Mouse (Mus musculus): ENCODE data around the gene Hamp. TPM values are rescaled to one million over a fixed set of nuclear protein-coding genes. Genes with fewer than 3 reads are reported as not detected.
A peak's percentile ranks its signal among the peaks of the same experiment; 100 is the strongest.

Gene Hamp
- total and polyA plus RNA-seq, 2 experiments from 2014 or later = not detected

GRCm38 (mm10) chr7:30908992-30909431 is 34.8 kb downstream of the Hamp start:
- Histone ChIP-seq H3K27ac (no peak overlapping the region), H3K27me3 (ENCODE audit: insufficient read depth, low read length) (no peaks in the 10 kb centered on the region), H3K36me3 (ENCODE audit: insufficient read depth, low read length) (no peaks in the 10 kb centered on the region), H3K4me2 (ENCODE audit: low read depth, low read length) (peak overlapping the region; percentile 58), H3K9me3 (ENCODE audit: low read length) (no peaks in the 10 kb centered on the region), H3K4me3 (ENCODE audit: low read length) (peak overlapping the region; percentile 21), H3K9ac (replicated peaks; ENCODE audit: low read length) (no peak overlapping the region), H3K4me1 (ENCODE audit: insufficient read depth, low read length) (peaks cover 3% of the 10 kb centered on the region; the same call in 1 of the 2 replicates)
- DNase-seq (ENCODE audit: low spot score) (no peak), ATAC-seq (peak; percentile 48)
- WGBS = 31% methylated on average over 17 of the region's 17 CpGs
- no peak for TF ChIP-seq CTCF (IDR thresholded peaks at IDR 0.05; ENCODE audit: low read depth)

GRCm38 (mm10) chr7:30908277-30908991 is 35.4 kb downstream of the Hamp start:
- peak overlapping the region; percentile 21 for H3K4me3 ChIP-seq (ENCODE audit: low read length)
- H3K27me3 ChIP-seq (ENCODE audit: insufficient read depth, low read length) = no peaks in the 10 kb centered on the region
- no peaks in the 10 kb centered on the region for H3K9me3 ChIP-seq (ENCODE audit: low read length)
- H3K4me2 ChIP-seq (ENCODE audit: low read depth, low read length) = peak overlapping the region; percentile 58
- H3K4me1 ChIP-seq (ENCODE audit: insufficient read depth, low read length) = peaks cover 3% of the 10 kb centered on the region; the same call in 1 of the 2 replicates
- H3K36me3 ChIP-seq (ENCODE audit: insufficient read depth, low read length) = no peaks in the 10 kb centered on the region
- H3K9ac ChIP-seq (replicated peaks; ENCODE audit: low read length) = no peak overlapping the region
- H3K27ac ChIP-seq = no peak overlapping the region
- WGBS = 2% methylated on average over 23 of the region's 26 CpGs
- DNase-seq (ENCODE audit: low spot score) (peak; percentile 8), ATAC-seq (peak; percentile 57)
- 0 out of 2 replicates have a peak, but pooled peaks have one; percentile 25 for TF ChIP-seq CTCF (IDR thresholded peaks at IDR 0.05; ENCODE audit: low read depth)

GRCm38 (mm10) chr7:30904042-30904441 is 39.8 kb downstream of the Hamp start:
- ATAC-seq (no peak), DNase-seq (ENCODE audit: low spot score) (peak; percentile 34)
- Histone ChIP-seq H3K4me2 (ENCODE audit: low read depth, low read length) (no peak overlapping the region), H3K9ac (replicated peaks; ENCODE audit: low read length) (no peak overlapping the region), H3K4me1 (ENCODE audit: insufficient read depth, low read length) (peaks cover 3% of the 10 kb centered on the region; the same call in 1 of the 2 replicates), H3K4me3 (ENCODE audit: low read length) (no peak overlapping the region), H3K36me3 (ENCODE audit: insufficient read depth, low read length) (no peaks in the 10 kb centered on the region), H3K27ac (no peak overlapping the region), H3K9me3 (ENCODE audit: low read length) (no peaks in the 10 kb centered on the region), H3K27me3 (ENCODE audit: insufficient read depth, low read length) (no peaks in the 10 kb centered on the region)
- 54% methylated on average over 4 of the region's 4 CpGs for WGBS
- TF ChIP-seq CTCF (IDR thresholded peaks at IDR 0.05; ENCODE audit: low read depth) = peak; percentile 68

GRCm38 (mm10) chr7:30895217-30895616 is 48.6 kb downstream of the Hamp start:
- WGBS = 91% methylated on average over 3 of the region's 3 CpGs
- no peak for TF ChIP-seq CTCF (IDR thresholded peaks at IDR 0.05; ENCODE audit: low read depth)
- no peaks in the 10 kb centered on the region for H3K4me1 ChIP-seq (ENCODE audit: insufficient read depth, low read length)
- no peak overlapping the region for H3K9ac ChIP-seq (replicated peaks; ENCODE audit: low read length)
- ATAC-seq (no peak), DNase-seq (ENCODE audit: low spot score) (no peak)
- no peaks in the 10 kb centered on the region for H3K27me3 ChIP-seq (ENCODE audit: insufficient read depth, low read length)
- no peak overlapping the region for H3K4me2 ChIP-seq (ENCODE audit: low read depth, low read length)
- H3K4me3 ChIP-seq (ENCODE audit: low read length) = no peak overlapping the region
- no peaks in the 10 kb centered on the region for H3K9me3 ChIP-seq (ENCODE audit: low read length)
- no peak overlapping the region for H3K27ac ChIP-seq
- no peaks in the 10 kb centered on the region for H3K36me3 ChIP-seq (ENCODE audit: insufficient read depth, low read length)

GRCm38 (mm10) chr7:30892515-30892914 is 51.3 kb downstream of the Hamp start:
- DNase-seq (ENCODE audit: low spot score) (no peak), ATAC-seq (no peak)
- H3K4me2 ChIP-seq (ENCODE audit: low read depth, low read length) = no peak overlapping the region
- H3K27ac ChIP-seq = no peak overlapping the region
- no peak for TF ChIP-seq CTCF (IDR thresholded peaks at IDR 0.05; ENCODE audit: low read depth)
- H3K36me3 ChIP-seq (ENCODE audit: insufficient read depth, low read length) = no peaks in the 10 kb centered on the region
- no peaks in the 10 kb centered on the region for H3K27me3 ChIP-seq (ENCODE audit: insufficient read depth, low read length)
- H3K4me3 ChIP-seq (ENCODE audit: low read length) = no peak overlapping the region
- WGBS = 64% methylated on average over 3 of the region's 3 CpGs
- no peaks in the 10 kb centered on the region for H3K4me1 ChIP-seq (ENCODE audit: insufficient read depth, low read length)
- no peaks in the 10 kb centered on the region for H3K9me3 ChIP-seq (ENCODE audit: low read length)
- no peak overlapping the region for H3K9ac ChIP-seq (replicated peaks; ENCODE audit: low read length)

Other genes starting within 250 kb of the Hamp start
- gene 2200002J24Rik, start 245.1 kb downstream of the Hamp start, total RNA-seq (2014; rRNA removed) = not detected in 2 replicates
- 0.55 TPM in 1 of 2 replicates, not detected in the other for gene 2200002J24Rik, start 245.1 kb downstream of the Hamp start, polyA plus RNA-seq (2015; fragmentation: Nextera tagmentation; extraction: Ambion mirVana)
- 2.0 and 5.3 TPM in 2 replicates for gene Atp4a, start 231.8 kb downstream of the Hamp start, total RNA-seq (2014; rRNA removed)
- gene Atp4a, start 231.8 kb downstream of the Hamp start, polyA plus RNA-seq (2015; fragmentation: Nextera tagmentation; extraction: Ambion mirVana) = 4.2 and 6.0 TPM in 2 replicates
- 195 and 238 TPM in 2 replicates for gene Tmem147, start 214.5 kb downstream of the Hamp start, total RNA-seq (2014; rRNA removed)
- 338 and 342 TPM in 2 replicates for gene Tmem147, start 214.5 kb downstream of the Hamp start, polyA plus RNA-seq (2015; fragmentation: Nextera tagmentation; extraction: Ambion mirVana)
- gene Gapdhs, start 200.4 kb downstream of the Hamp start, total RNA-seq (2014; rRNA removed) = not detected in 2 replicates
- gene Gapdhs, start 200.4 kb downstream of the Hamp start, polyA plus RNA-seq (2015; fragmentation: Nextera tagmentation; extraction: Ambion mirVana) = 0.32 and 0.69 TPM in 2 replicates
- gene Sbsn, start 192.6 kb downstream of the Hamp start, total RNA-seq (2014; rRNA removed) = 0.84 and 4.2 TPM in 2 replicates
- gene Sbsn, start 192.6 kb downstream of the Hamp start, polyA plus RNA-seq (2015; fragmentation: Nextera tagmentation; extraction: Ambion mirVana) = 2.9 and 3.0 TPM in 2 replicates
- 1.4 and 2.1 TPM in 2 replicates for gene Dmkn, start 180.3 kb downstream of the Hamp start, total RNA-seq (2014; rRNA removed)
- 3.9 and 5.8 TPM in 2 replicates for gene Dmkn, start 180.3 kb downstream of the Hamp start, polyA plus RNA-seq (2015; fragmentation: Nextera tagmentation; extraction: Ambion mirVana)
- gene Krtdap, start 156.1 kb downstream of the Hamp start, total RNA-seq (2014; rRNA removed) = not detected in 2 replicates
- 0.66 and 1.8 TPM in 2 replicates for gene Krtdap, start 156.1 kb downstream of the Hamp start, polyA plus RNA-seq (2015; fragmentation: Nextera tagmentation; extraction: Ambion mirVana)
- 0.16 TPM in 1 of 2 replicates, not detected in the other for gene Ffar2, start 120.3 kb downstream of the Hamp start, total RNA-seq (2014; rRNA removed)
- 0.19 and 0.23 TPM in 2 replicates for gene Ffar2, start 120.3 kb downstream of the Hamp start, polyA plus RNA-seq (2015; fragmentation: Nextera tagmentation; extraction: Ambion mirVana)
- 0.05 TPM in 1 of 2 replicates, not detected in the other for gene Ffar3, start 87.9 kb downstream of the Hamp start, total RNA-seq (2014; rRNA removed)
- 0.09 TPM in 1 of 2 replicates, not detected in the other for gene Ffar3, start 87.9 kb downstream of the Hamp start, polyA plus RNA-seq (2015; fragmentation: Nextera tagmentation; extraction: Ambion mirVana)
- gene Ffar1, start 82.5 kb downstream of the Hamp start, total RNA-seq (2014; rRNA removed) = not detected in 2 replicates
- not detected in 2 replicates for gene Ffar1, start 82.5 kb downstream of the Hamp start, polyA plus RNA-seq (2015; fragmentation: Nextera tagmentation; extraction: Ambion mirVana)
- gene Cd22, start 63.7 kb downstream of the Hamp start, total RNA-seq (2014; rRNA removed) = 0.07 and 3.2 TPM in 2 replicates
- 0.09 and 0.20 TPM in 2 replicates for gene Cd22, start 63.7 kb downstream of the Hamp start, polyA plus RNA-seq (2015; fragmentation: Nextera tagmentation; extraction: Ambion mirVana)
- 39.0 and 48.7 TPM in 2 replicates for gene Mag, start 29.2 kb downstream of the Hamp start, total RNA-seq (2014; rRNA removed)
- 14.4 and 18.6 TPM in 2 replicates for gene Mag, start 29.2 kb downstream of the Hamp start, polyA plus RNA-seq (2015; fragmentation: Nextera tagmentation; extraction: Ambion mirVana)
- not detected in 2 replicates for gene Hamp2, start 19.4 kb downstream of the Hamp start, total RNA-seq (2014; rRNA removed)
- gene Hamp2, start 19.4 kb downstream of the Hamp start, polyA plus RNA-seq (2015; fragmentation: Nextera tagmentation; extraction: Ambion mirVana) = not detected in 2 replicates
- gene Usf2, start 12.8 kb upstream of the Hamp start, total RNA-seq (2014; rRNA removed) = 103 and 114 TPM in 2 replicates
- 27.1 and 28.0 TPM in 2 replicates for gene Usf2, start 12.8 kb upstream of the Hamp start, polyA plus RNA-seq (2015; fragmentation: Nextera tagmentation; extraction: Ambion mirVana)
- gene Lsr, start 29.4 kb upstream of the Hamp start, total RNA-seq (2014; rRNA removed) = 22.8 and 28.8 TPM in 2 replicates
- gene Lsr, start 29.4 kb upstream of the Hamp start, polyA plus RNA-seq (2015; fragmentation: Nextera tagmentation; extraction: Ambion mirVana) = 25.3 and 25.5 TPM in 2 replicates
- 0.16 and 2.0 TPM in 2 replicates for gene Fam187b, start 29.8 kb upstream of the Hamp start, total RNA-seq (2014; rRNA removed)
- 0.77 and 0.89 TPM in 2 replicates for gene Fam187b, start 29.8 kb upstream of the Hamp start, polyA plus RNA-seq (2015; fragmentation: Nextera tagmentation; extraction: Ambion mirVana)
- 15.3 and 22.1 TPM in 2 replicates for gene Fxyd5, start 98.4 kb upstream of the Hamp start, total RNA-seq (2014; rRNA removed)
- gene Fxyd5, start 98.4 kb upstream of the Hamp start, polyA plus RNA-seq (2015; fragmentation: Nextera tagmentation; extraction: Ambion mirVana) = 33.3 and 35.3 TPM in 2 replicates
- 234 and 282 TPM in 2 replicates for gene Fxyd7, start 107.4 kb upstream of the Hamp start, total RNA-seq (2014; rRNA removed)
- 466 and 477 TPM in 2 replicates for gene Fxyd7, start 107.4 kb upstream of the Hamp start, polyA plus RNA-seq (2015; fragmentation: Nextera tagmentation; extraction: Ambion mirVana)
- gene Fxyd1, start 113.2 kb upstream of the Hamp start, total RNA-seq (2014; rRNA removed) = 24.0 and 26.5 TPM in 2 replicates
- 129 and 150 TPM in 2 replicates for gene Fxyd1, start 113.2 kb upstream of the Hamp start, polyA plus RNA-seq (2015; fragmentation: Nextera tagmentation; extraction: Ambion mirVana)
- 1.9 and 5.9 TPM in 2 replicates for gene Lgi4, start 115.3 kb upstream of the Hamp start, total RNA-seq (2014; rRNA removed)
- 1.2 and 1.3 TPM in 2 replicates for gene Lgi4, start 115.3 kb upstream of the Hamp start, polyA plus RNA-seq (2015; fragmentation: Nextera tagmentation; extraction: Ambion mirVana)
- gene Fxyd3, start 132.7 kb upstream of the Hamp start, total RNA-seq (2014; rRNA removed) = not detected in 2 replicates
- gene Fxyd3, start 132.7 kb upstream of the Hamp start, polyA plus RNA-seq (2015; fragmentation: Nextera tagmentation; extraction: Ambion mirVana) = 1.2 and 1.5 TPM in 2 replicates
- gene Hpn, start 171.3 kb upstream of the Hamp start, total RNA-seq (2014; rRNA removed) = not detected in 2 replicates
- 0.88 and 1.3 TPM in 2 replicates for gene Hpn, start 171.3 kb upstream of the Hamp start, polyA plus RNA-seq (2015; fragmentation: Nextera tagmentation; extraction: Ambion mirVana)
- 65.7 and 69.5 TPM in 2 replicates for gene Scn1b, start 183.0 kb upstream of the Hamp start, total RNA-seq (2014; rRNA removed)
- gene Scn1b, start 183.0 kb upstream of the Hamp start, polyA plus RNA-seq (2015; fragmentation: Nextera tagmentation; extraction: Ambion mirVana) = 44.3 and 46.0 TPM in 2 replicates
- gene Gramd1a, start 211.9 kb upstream of the Hamp start, total RNA-seq (2014; rRNA removed) = 256 and 258 TPM in 2 replicates
- 137 and 143 TPM in 2 replicates for gene Gramd1a, start 211.9 kb upstream of the Hamp start, polyA plus RNA-seq (2015; fragmentation: Nextera tagmentation; extraction: Ambion mirVana)